Mouse (Mus musculus): ENCODE data around the gene A830018L16Rik.

DNA sequence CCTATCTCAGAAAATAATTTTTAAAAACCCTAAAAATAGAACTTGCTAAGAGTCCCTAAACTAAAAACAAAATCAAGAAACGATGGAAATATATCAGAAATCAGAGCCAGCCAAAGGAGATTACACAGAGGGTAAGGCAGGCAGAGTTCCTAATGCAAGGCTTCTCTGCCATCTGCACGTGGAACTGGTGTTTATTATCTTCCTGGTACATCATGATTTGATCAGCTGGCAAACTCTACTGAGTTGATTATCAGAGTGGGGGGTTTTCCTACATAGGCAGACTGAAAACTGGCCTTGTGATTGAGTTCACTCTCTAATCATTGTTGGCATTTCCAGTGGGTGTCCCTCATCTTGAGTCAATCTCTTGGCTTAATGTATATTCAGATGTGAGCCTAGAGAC, 583.7 kb downstream of the A830018L16Rik start:
- no peak for TF ChIP-seq CTCF (IDR thresholded peaks at IDR 0.05; ENCODE audit: insufficient read depth, low read depth, low read length)
- no peak for TF ChIP-seq POLR2A (IDR thresholded peaks at IDR 0.05; ENCODE audit: insufficient read depth, low read depth, low read length)
